Mouse (Mus musculus) stomach, embryonic 14.5 days (tissue): ENCODE results near the gene Gm7029. TPM values are rescaled to one million over a fixed set of nuclear protein-coding genes. Genes with fewer than 3 reads are reported as not detected.
A peak's percentile ranks its signal among the peaks of the same experiment; 100 is the strongest.

Source experiments
- ATAC-seq: fragments of 200-750 bp; cut with Nextera tagmentation; 2 replicates; pipeline ENCODE4 v1.8.0; 2017; ENCODE audit warnings: low read depth, moderate TSS enrichment; ENCODE audit not compliant: insufficient number of reproducible peaks, insufficient read depth, low FRiP score
- H3K27ac ChIP-seq: fragments of 300-500 bp; sonication (generic); 2 replicates; pipeline ENCODE4 v1.5.1; 2014; ENCODE audit warnings: mild to moderate bottlenecking, low read length, moderate library complexity, mixed read lengths
- H3K27me3 ChIP-seq: fragments of 300-500 bp; sonication (generic); 2 replicates; pipeline ENCODE4 v1.6.1; 2014; ENCODE audit warnings: low read length, control low read depth, mixed read lengths; ENCODE audit not compliant: control insufficient read depth, insufficient read depth
- H3K36me3 ChIP-seq: fragments of 300-500 bp; sonication (generic); 2 replicates; pipeline ENCODE4 v1.6.1; 2014; ENCODE audit warnings: mild to moderate bottlenecking, control low read depth, low read length, moderate library complexity, mixed read lengths; ENCODE audit not compliant: control insufficient read depth, insufficient read depth
- H3K4me1 ChIP-seq: fragments of 300-500 bp; sonication (generic); 2 replicates; pipeline ENCODE4 v1.6.1; 2014; ENCODE audit warnings: low read length, control low read depth, mixed read lengths; ENCODE audit not compliant: control insufficient read depth, insufficient read depth
- H3K4me2 ChIP-seq: fragments of 300-500 bp; sonication (generic); replicated peaks from 2 replicates; pipeline ENCODE4 v1.6.1; 2014; ENCODE audit warnings: low read depth, low read length, control low read depth
- H3K4me3 ChIP-seq: fragments of 300-500 bp; sonication (generic); 2 replicates; pipeline ENCODE4 v1.5.1; 2014; ENCODE audit warnings: low read depth, low read length, control low read depth
- H3K9ac ChIP-seq: fragments of 300-500 bp; sonication (generic); replicated peaks from 2 replicates; pipeline ENCODE4 v1.6.1; 2014; ENCODE audit warnings: low read depth, mild to moderate bottlenecking, control low read depth, low read length, moderate library complexity, mixed read lengths
- H3K9me3 ChIP-seq: fragments of 300-500 bp; sonication (generic); 2 replicates; pipeline ENCODE4 v1.6.1; 2016; ENCODE audit warnings: low read depth, low read length, control low read depth; ENCODE audit not compliant: control insufficient read depth
- WGBS: fragments of 180-500 bp; shearing (Covaris S2); extraction: QIAGEN DNeasy Blood & Tissue Kit; methylation state at CpG from one replicate; pipeline ENCODE4 v1.1.7; 2014; 5-methylcytosine and 5-hydroxymethylcytosine counted together
- microRNA-seq: library from miRNA; unstranded; fragments of <30 nt; microRNA quantifications from one replicate; pipeline ENCODE4, GENCODE M21; 2016
- polyA plus RNA-seq: library from polyadenylated mRNA; unstranded; fragments of >200 nt; fragmentation: Nextera tagmentation; extraction: Ambion mirVana; gene quantifications from 2 replicates; pipeline ENCODE4 v1.2.1, GENCODE M21; 2014

Gene Gm7029
- polyA plus RNA-seq, 1 experiment from 2014 or later: not detected

DNA sequence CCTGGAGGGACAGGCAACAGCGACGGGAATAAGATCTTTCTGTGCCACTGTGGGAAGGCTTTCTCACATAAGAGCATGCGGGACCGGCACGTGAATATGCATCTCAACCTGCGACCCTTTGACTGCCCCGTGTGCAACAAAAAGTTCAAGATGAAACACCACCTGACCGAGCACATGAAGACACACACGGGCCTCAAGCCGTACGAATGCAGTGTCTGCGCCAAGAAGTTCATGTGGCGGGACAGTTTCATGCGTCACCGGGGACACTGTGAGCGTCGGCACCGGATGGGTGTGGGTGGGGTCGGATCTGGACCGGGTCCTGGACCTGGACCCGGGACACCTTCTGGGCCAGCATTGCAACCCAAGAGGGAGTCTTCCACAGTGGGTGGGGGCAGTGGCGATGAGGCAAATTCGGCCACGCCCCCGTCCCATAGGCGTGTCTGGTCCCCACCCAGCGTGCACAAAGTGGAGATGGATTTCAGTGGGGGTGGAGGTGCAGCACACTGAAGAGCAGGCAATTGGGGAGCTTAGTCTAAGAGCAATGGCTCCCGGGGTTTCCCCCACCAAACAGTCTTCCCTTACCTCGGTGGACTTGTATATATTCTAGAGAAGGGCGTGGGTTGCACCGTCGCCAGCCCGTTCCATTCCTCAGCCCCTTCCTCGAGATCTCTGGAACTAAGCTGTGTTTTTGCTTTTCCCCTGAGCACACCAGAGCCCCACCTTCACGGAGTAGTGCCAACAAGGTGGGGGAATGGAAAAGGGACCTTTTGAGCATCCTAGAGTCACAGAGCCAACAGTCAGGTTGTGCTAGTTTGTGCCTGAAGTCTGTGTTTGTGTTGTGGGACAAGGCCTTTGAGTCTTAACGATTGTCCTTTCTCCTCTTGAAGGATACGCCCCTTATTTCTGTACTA lies 44.9 kb downstream of the Gm7029 start:
- H3K27me3 ChIP-seq: no peaks in the 10 kb centered on the region
- H3K9me3 ChIP-seq: no peaks in the 10 kb centered on the region
- peaks cover 13% of the 10 kb centered on the region for H3K36me3 ChIP-seq
- H3K4me3 ChIP-seq: peak overlapping the region; percentile 70
- H3K4me2 ChIP-seq: peak overlapping the region; percentile 99
- peaks cover 18% of the 10 kb centered on the region for H3K4me1 ChIP-seq
- no peak overlapping the region for H3K9ac ChIP-seq
- 54% methylated on average over 37 of the region's 37 CpGs for WGBS
- ATAC-seq: no peak
- peak overlapping the region; percentile 48 for H3K27ac ChIP-seq

- peak overlapping the region; percentile 70 for H3K4me3 ChIP-seq
- peak overlapping the region; percentile 55 for H3K9ac ChIP-seq
- H3K4me1 ChIP-seq: peaks cover 18% of the 10 kb centered on the region
- H3K9me3 ChIP-seq: no peaks in the 10 kb centered on the region
- peak overlapping the region; percentile 99 for H3K4me2 ChIP-seq
- H3K36me3 ChIP-seq: peaks cover 5% of the 10 kb centered on the region; the same call in 1 of the 2 replicates
- H3K27me3 ChIP-seq: no peaks in the 10 kb centered on the region
- WGBS: under 1% methylated on average over 52 of the region's 52 CpGs
- H3K27ac ChIP-seq: peak overlapping the region; percentile 48; the same call in 1 of the 2 replicates
- ATAC-seq: peak; percentile 34
Observed at GRCm38 (mm10) chr17:33919351-33920281, 46.0 kb downstream of the Gm7029 start.

- Histone ChIP-seq H3K27ac (peak overlapping the region; percentile 48; the same call in 1 of the 2 replicates), H3K4me1 (peaks cover 13% of the 10 kb centered on the region), H3K9me3 (no peaks in the 10 kb centered on the region), H3K27me3 (no peaks in the 10 kb centered on the region), H3K4me3 (peak overlapping the region; percentile 70), H3K36me3 (no peaks in the 10 kb centered on the region), H3K4me2 (peak overlapping the region; percentile 99), H3K9ac (peak overlapping the region; percentile 55)
- WGBS: under 1% methylated on average over 36 of the region's 36 CpGs
- ATAC-seq: peak; percentile 35; the same call in 1 of the 2 replicates
Observed at GRCm38 (mm10) chr17:33920282-33921097, 46.9 kb downstream of the Gm7029 start.

GRCm38 (mm10) chr17:33921361-33921760 lies 47.7 kb downstream of the Gm7029 start:
- Histone ChIP-seq H3K4me3 (no peak overlapping the region), H3K4me2 (no peak overlapping the region), H3K27me3 (no peaks in the 10 kb centered on the region), H3K36me3 (0 out of 2 replicates have a peak, but pooled peaks cover under 1% of the 10 kb centered on the region), H3K27ac (no peak overlapping the region), H3K4me1 (peaks cover 13% of the 10 kb centered on the region), H3K9ac (no peak overlapping the region), H3K9me3 (no peaks in the 10 kb centered on the region)
- 89% methylated on average over 7 of the region's 7 CpGs for WGBS
- no peak for ATAC-seq

Small RNAs within 50 kb of the gene (microRNA-seq; reads per million reads assigned to microRNA genes)
- not detected for gene Gm27740

Other genes with a start within 250 kb of the Gm7029 start
- 85.5 and 98.8 TPM in 2 replicates for gene Zfp414, start 244.7 kb upstream of the Gm7029 start, polyA plus RNA-seq
- gene Pram1, start 235.8 kb upstream of the Gm7029 start, polyA plus RNA-seq: 0.59 and 0.62 TPM in 2 replicates
- gene Hnrnpm, start 187.0 kb upstream of the Gm7029 start, polyA plus RNA-seq: 313 and 333 TPM in 2 replicates
- 42.8 and 49.3 TPM in 2 replicates for gene March2, start 155.2 kb upstream of the Gm7029 start, polyA plus RNA-seq
- gene Rab11b, start 113.3 kb upstream of the Gm7029 start, polyA plus RNA-seq: 255 and 296 TPM in 2 replicates
- gene Angptl4, start 92.0 kb upstream of the Gm7029 start, polyA plus RNA-seq: 22.5 and 25.1 TPM in 2 replicates
- gene Kank3, start 63.3 kb upstream of the Gm7029 start, polyA plus RNA-seq: 32.5 and 33.5 TPM in 2 replicates
- 1,306 and 1,470 TPM in 2 replicates for gene Rps28, start 49.3 kb upstream of the Gm7029 start, polyA plus RNA-seq
- gene Ndufa7, start 49.3 kb upstream of the Gm7029 start, polyA plus RNA-seq: 471 and 592 TPM in 2 replicates
- 75.6 and 79.6 TPM in 2 replicates for gene Cd320, start 30.7 kb upstream of the Gm7029 start, polyA plus RNA-seq
- 6.8 TPM in 2 replicates for gene Kifc1, start 16.8 kb downstream of the Gm7029 start, polyA plus RNA-seq
- gene Platr17, start 31.3 kb downstream of the Gm7029 start, polyA plus RNA-seq: 0.54 and 1.00 TPM in 2 replicates
- gene Daxx, start 35.6 kb downstream of the Gm7029 start, polyA plus RNA-seq: 39.2 and 44.6 TPM in 2 replicates
- gene Tapbp, start 42.1 kb downstream of the Gm7029 start, polyA plus RNA-seq: 45.3 and 47.9 TPM in 2 replicates
- 9.4 and 10.4 TPM in 2 replicates for gene Zbtb22, start 42.1 kb downstream of the Gm7029 start, polyA plus RNA-seq
- 38.4 and 39.8 TPM in 2 replicates for gene Rgl2, start 55.7 kb downstream of the Gm7029 start, polyA plus RNA-seq
- gene Pfdn6, start 66.5 kb downstream of the Gm7029 start, polyA plus RNA-seq: 141 and 152 TPM in 2 replicates
- 19.0 and 23.0 TPM in 2 replicates for gene Wdr46, start 66.8 kb downstream of the Gm7029 start, polyA plus RNA-seq
- gene B3galt4, start 77.7 kb downstream of the Gm7029 start, polyA plus RNA-seq: 2.8 and 2.9 TPM in 2 replicates
- 31.5 and 34.8 TPM in 2 replicates for gene Vps52, start 82.0 kb downstream of the Gm7029 start, polyA plus RNA-seq
- gene Rps18, start 82.2 kb downstream of the Gm7029 start, polyA plus RNA-seq: 2,047 and 2,164 TPM in 2 replicates
- 38.3 and 38.8 TPM in 2 replicates for gene H2-K1, start 126.5 kb downstream of the Gm7029 start, polyA plus RNA-seq
- gene Ring1, start 150.8 kb downstream of the Gm7029 start, polyA plus RNA-seq: 7.5 and 8.6 TPM in 2 replicates
- 41.7 and 44.9 TPM in 2 replicates for gene H2-Ke6, start 154.2 kb downstream of the Gm7029 start, polyA plus RNA-seq
- gene Slc39a7, start 157.8 kb downstream of the Gm7029 start, polyA plus RNA-seq: 81.3 and 91.7 TPM in 2 replicates
- 21.7 and 22.4 TPM in 2 replicates for gene Rxrb, start 158.0 kb downstream of the Gm7029 start, polyA plus RNA-seq
- gene Col11a2, start 165.6 kb downstream of the Gm7029 start, polyA plus RNA-seq: 0.32 and 1.2 TPM in 2 replicates
- gene H2-Oa, start 218.5 kb downstream of the Gm7029 start, polyA plus RNA-seq: 0.65 and 1.1 TPM in 2 replicates
- 11.9 and 15.1 TPM in 2 replicates for gene H2-DMa, start 245.7 kb downstream of the Gm7029 start, polyA plus RNA-seq
- gene Brd2, start 248.8 kb downstream of the Gm7029 start, polyA plus RNA-seq: 150 and 152 TPM in 2 replicates